Mouse (Mus musculus) MEL (cell line): ENCODE data around the gene Myh9. TPM values are rescaled to one million over a fixed set of nuclear protein-coding genes. Genes with fewer than 3 reads are reported as not detected.
A peak's percentile ranks its signal among the peaks of the same experiment; 100 is the strongest.

Source experiments
- DNase-seq: peaks from one replicate; pipeline ENCODE4 v3.0.0; 2011; ENCODE audit warnings: low read depth, low spot score
- H3K27ac ChIP-seq: 2 replicates; pipeline ENCODE4 v1.5.1; 2012; ENCODE audit warnings: low read depth, mild to moderate bottlenecking, control low read depth, low read length, moderate library complexity; ENCODE audit not compliant: control insufficient read depth
- H3K27me3 ChIP-seq, 2 experiments: fragments of 150-350 bp in 1 of 2; sonication (generic) in 1 of 2; 2 replicates each; pipeline ENCODE4 v1.6.1; 2012; ENCODE audit warnings: low read length in 2 of 2, mild to moderate bottlenecking in 2 of 2, improper control_type of control experiment in 1 of 2, moderate library complexity in 1 of 2; ENCODE audit not compliant: insufficient read depth in 2 of 2, control insufficient read depth in 1 of 2
- H3K36me3 ChIP-seq, 2 experiments: 2 replicates each; pipeline ENCODE4 v1.6.1; 2012 to 2014; ENCODE audit warnings: low read length in 2 of 2, improper control_type of control experiment in 1 of 2, inconsistent platforms in 1 of 2, mild to moderate bottlenecking in 1 of 2; ENCODE audit not compliant: insufficient read depth in 2 of 2, control insufficient read depth in 1 of 2
- H3K4me1 ChIP-seq, 2 experiments: fragments of 150-350 bp in 1 of 2; sonication (generic) in 1 of 2; 2 replicates each; pipeline ENCODE4 v1.6.1; 2012; ENCODE audit warnings: low read length in 2 of 2, improper control_type of control experiment in 1 of 2, mild to moderate bottlenecking in 1 of 2; ENCODE audit not compliant: insufficient read depth in 2 of 2, control insufficient read depth in 1 of 2
- H3K4me3 ChIP-seq, 2 experiments: fragments of 150-350 bp in 1 of 2; sonication (generic) in 1 of 2; 2 replicates each; pipeline ENCODE4 v1.5.1; 2012; ENCODE audit warnings: low read depth in 2 of 2, low read length in 2 of 2, mild to moderate bottlenecking in 2 of 2, moderate library complexity in 2 of 2, control low read depth in 1 of 2, improper control_type of control experiment in 1 of 2; ENCODE audit not compliant: control insufficient read depth in 1 of 2, insufficient read depth in 1 of 2
- H3K79me2 ChIP-seq: 2 replicates; pipeline ENCODE4 v1.6.1; 2012; ENCODE audit warnings: mild to moderate bottlenecking, low read length, moderate library complexity; ENCODE audit not compliant: control insufficient read depth, poor library complexity, insufficient read depth
- H3K9ac ChIP-seq: 2 replicates; pipeline ENCODE4 v1.6.1; 2012; ENCODE audit warnings: low read depth, mild to moderate bottlenecking, control low read depth, low read length, moderate library complexity; ENCODE audit not compliant: control insufficient read depth, poor library complexity, severe bottlenecking
- H3K9me3 ChIP-seq: fragments of 150-350 bp; sonication (generic); replicated peaks from 2 replicates; pipeline ENCODE4 v1.6.1; 2012; ENCODE audit warnings: mild to moderate bottlenecking, low read length, improper control_type of control experiment, moderate library complexity; ENCODE audit not compliant: insufficient read depth
- CHD1 ChIP-seq: IDR thresholded peaks from 2 replicates; pipeline ENCODE4 v1.6.1; 2012; ENCODE audit warnings: low read depth, mild to moderate bottlenecking, inconsistent platforms, low read length, improper control_type of control experiment
- CHD2 ChIP-seq: IDR thresholded peaks from 2 replicates; pipeline ENCODE4 v1.6.1; 2011; ENCODE audit warnings: low read length, improper control_type of control experiment
- E2F4 ChIP-seq: IDR thresholded peaks from 2 replicates; pipeline ENCODE4 v1.6.1; 2011; ENCODE audit warnings: low read depth, low read length, improper control_type of control experiment, borderline replicate concordance
- GABPA ChIP-seq: IDR thresholded peaks from 2 replicates; pipeline ENCODE4 v1.6.1; 2012; ENCODE audit warnings: low read depth, mild to moderate bottlenecking, inconsistent platforms, low read length, improper control_type of control experiment, moderate library complexity
- HCFC1 ChIP-seq: IDR thresholded peaks from 2 replicates; pipeline ENCODE4 v1.6.1; 2012; ENCODE audit warnings: low read depth, mild to moderate bottlenecking, inconsistent platforms, low read length, improper control_type of control experiment, moderate library complexity
- JUND ChIP-seq: IDR thresholded peaks from 2 replicates; pipeline ENCODE4 v1.6.1; 2011; ENCODE audit warnings: low read depth, mild to moderate bottlenecking, improper control_type of control experiment, low read length
- KAT2A ChIP-seq: conservative IDR thresholded peaks from 2 replicates; pipeline ENCODE4 v1.6.1; 2012; ENCODE audit warnings: low read depth, low read length, improper control_type of control experiment, inconsistent platforms
- MAFK ChIP-seq: IDR thresholded peaks from 2 replicates; pipeline ENCODE4 v1.6.1; 2011; ENCODE audit warnings: low read depth, mild to moderate bottlenecking, low read length, improper control_type of control experiment, borderline replicate concordance
- MYB ChIP-seq: IDR thresholded peaks from 2 replicates; pipeline ENCODE4 v1.6.1; 2011; ENCODE audit warnings: mild to moderate bottlenecking, low read depth, low read length, improper control_type of control experiment
- MYC ChIP-seq: IDR thresholded peaks from 2 replicates; pipeline ENCODE4 v1.6.1; 2011; ENCODE audit warnings: low read depth, mild to moderate bottlenecking, low read length, improper control_type of control experiment, moderate library complexity
- NELFE ChIP-seq: IDR thresholded peaks from 2 replicates; pipeline ENCODE4 v1.6.1; 2011; ENCODE audit warnings: low read depth, low read length, improper control_type of control experiment
- POLR2A ChIP-seq, 2 experiments: IDR thresholded peaks; 2 replicates each; pipeline ENCODE4 v1.6.1; 2011 to 2012; ENCODE audit warnings: low read length in 2 of 2, mild to moderate bottlenecking in 2 of 2, control low read depth in 1 of 2, improper control_type of control experiment in 1 of 2, low read depth in 1 of 2, moderate library complexity in 1 of 2; ENCODE audit not compliant: control insufficient read depth in 1 of 2, insufficient read depth in 1 of 2, poor library complexity in 1 of 2
- RAD21 ChIP-seq: IDR thresholded peaks from 2 replicates; pipeline ENCODE4 v1.6.1; 2011; ENCODE audit warnings: mild to moderate bottlenecking, low read depth, low read length, improper control_type of control experiment
- RCOR1 ChIP-seq: IDR thresholded peaks from 2 replicates; pipeline ENCODE4 v1.6.1; 2012; ENCODE audit warnings: low read depth, mild to moderate bottlenecking, inconsistent platforms, low read length, improper control_type of control experiment
- SMC3 ChIP-seq: IDR thresholded peaks from 2 replicates; pipeline ENCODE4 v1.6.1; 2011; ENCODE audit warnings: low read depth, low read length, improper control_type of control experiment
- TAL1 ChIP-seq: IDR thresholded peaks from 2 replicates; pipeline ENCODE4 v1.6.1; 2012; ENCODE audit warnings: mild to moderate bottlenecking, inconsistent platforms, low read length, moderate library complexity, mixed read lengths
- TBP ChIP-seq: IDR thresholded peaks from 2 replicates; pipeline ENCODE4 v1.8.0; 2011; ENCODE audit warnings: low read depth, low read length, improper control_type of control experiment
- USF1 ChIP-seq: IDR thresholded peaks from 2 replicates; pipeline ENCODE4 v1.6.1; 2014; ENCODE audit warnings: low read depth, mild to moderate bottlenecking, inconsistent platforms, low read length, improper control_type of control experiment, moderate library complexity
- USF2 ChIP-seq, 2 experiments: IDR thresholded peaks; 2 replicates each; pipeline ENCODE4 v1.6.1; 2011 to 2012; ENCODE audit warnings: improper control_type of control experiment in 2 of 2, low read length in 2 of 2, borderline replicate concordance in 1 of 2, inconsistent platforms in 1 of 2, low read depth in 1 of 2, mild to moderate bottlenecking in 1 of 2; ENCODE audit not compliant: insufficient read depth in 1 of 2
- ZKSCAN1 ChIP-seq: IDR thresholded peaks from 2 replicates; pipeline ENCODE4 v1.6.1; 2012; ENCODE audit warnings: low read depth, mild to moderate bottlenecking, inconsistent platforms, low read length, improper control_type of control experiment, moderate library complexity
- ZNF384 ChIP-seq: IDR thresholded peaks from 2 replicates; pipeline ENCODE4 v1.6.1; 2012; ENCODE audit warnings: low read depth, mild to moderate bottlenecking, inconsistent platforms, low read length, improper control_type of control experiment
- polyA plus RNA-seq, 2 experiments: library from polyadenylated mRNA; stranded (reverse) in 1 of 2; unstranded in 1 of 2; fragments of >175 nt in 1 of 2; fragments of >200 nt in 1 of 2; gene quantifications; 2 replicates each; pipeline versions ENCODE4 v1.2.1 to v1.2.4; 2012; ENCODE audit warnings: low replicate concordance in 2 of 2, low read depth in 1 of 2; ENCODE audit not compliant: insufficient read length in 2 of 2, insufficient read depth in 1 of 2, missing spikeins in 1 of 2
- total RNA-seq: library from RNA; depleted of rRNA; stranded (reverse); fragments of 300-350 nt; gene quantifications from 2 replicates; pipeline ENCODE4 v1.2.3, GENCODE M21; 2012

Myh9 gene
- total and polyA plus RNA-seq, 3 experiments, result 59.3 to 176 (median 158) TPM

DNA sequence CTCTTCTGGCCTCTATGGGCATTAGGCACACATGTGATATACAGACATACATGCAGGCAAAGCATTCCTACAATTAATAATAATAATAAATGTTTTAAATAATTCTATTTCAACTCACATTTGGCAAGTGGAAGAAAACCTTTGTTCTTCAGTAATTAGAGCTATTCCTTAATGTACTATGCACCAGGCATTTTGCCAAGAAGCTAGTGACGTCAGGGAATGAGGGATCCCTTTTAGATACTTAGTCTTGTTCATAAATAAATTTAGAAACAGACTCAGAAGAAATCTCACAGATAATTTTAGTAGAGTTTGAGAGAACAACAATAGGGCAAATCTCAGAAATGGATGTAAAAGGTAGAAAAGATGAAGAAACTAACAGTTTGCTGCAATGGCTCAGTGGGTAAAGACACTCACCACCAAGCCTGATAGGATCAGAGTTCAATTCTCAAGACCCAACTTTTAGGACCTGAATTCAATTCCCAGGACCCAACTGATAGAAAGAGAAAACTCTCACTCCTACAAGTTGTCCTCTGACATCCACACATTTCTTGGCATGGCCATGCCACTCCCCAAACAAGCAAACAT is 18.2 kb upstream of the Myh9 start:
- no peak for DNase-seq
- H3K9ac ChIP-seq, result no peak overlapping the region
- no peak overlapping the region for H3K4me3 ChIP-seq
- no peaks in the 10 kb centered on the region for H3K4me1 ChIP-seq
- TF ChIP-seq TBP (peak; percentile 67), CHD1 (no peak)
- H3K79me2 ChIP-seq, result no peaks in the 10 kb centered on the region
- no peaks in the 10 kb centered on the region for H3K27me3 ChIP-seq
- H3K9me3 ChIP-seq, result no peaks in the 10 kb centered on the region
- no peaks in the 10 kb centered on the region for H3K36me3 ChIP-seq
- no peak overlapping the region for H3K27ac ChIP-seq

DNA sequence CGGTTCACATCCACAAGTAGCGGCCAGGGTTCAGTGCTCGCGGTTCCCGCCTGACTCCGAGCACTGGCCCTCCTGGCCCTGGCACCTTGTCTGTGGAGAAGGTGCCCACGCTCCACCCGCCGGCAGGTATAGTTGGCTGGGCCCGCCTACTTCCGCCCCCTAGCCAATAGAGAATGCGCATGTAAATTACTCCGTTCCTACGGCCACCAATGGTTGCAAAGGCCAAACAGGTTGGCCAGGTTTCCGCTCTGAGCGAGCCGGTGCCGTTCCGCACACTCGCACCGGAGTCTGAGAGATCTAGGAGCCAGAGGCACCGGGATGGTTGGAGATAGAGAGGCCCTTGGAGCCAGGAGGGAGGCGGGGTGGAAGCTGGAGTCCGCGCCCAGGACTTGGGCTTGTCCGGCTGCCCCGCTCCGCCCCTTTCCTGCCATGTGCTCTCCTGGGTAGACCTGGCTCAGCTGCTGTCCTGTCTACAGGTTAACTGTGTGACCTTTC is 15.7 kb upstream of the Myh9 start:
- no peak for DNase-seq
- TF ChIP-seq JUND (no peak), RAD21 (no peak), CHD2 (no peak), POLR2A (IDR thresholded peaks at IDR 0.05; ENCODE audit: control insufficient read depth in 1 of 2, insufficient read depth in 1 of 2, low read depth in 1 of 2, low read length in 2 of 2, poor library complexity in 1 of 2) (no peak), E2F4 (no peak), GABPA (no peak), MAFK (no peak), KAT2A (no peak), SMC3 (no peak), TBP (no peak), NELFE (no peak), ZNF384 (no peak), TAL1 (no peak), MYB (no peak), HCFC1 (no peak), ZKSCAN1 (no peak), USF2 (IDR thresholded peaks at IDR 0.05; ENCODE audit: borderline replicate concordance in 1 of 2, insufficient read depth in 1 of 2, low read depth in 1 of 2, low read length in 2 of 2) (no peak), RCOR1 (no peak), MYC (no peak), USF1 (no peak)
- H3K27me3 ChIP-seq, result no peaks in the 10 kb centered on the region
- no peaks in the 10 kb centered on the region for H3K9me3 ChIP-seq
- no peaks in the 10 kb centered on the region for H3K36me3 ChIP-seq
- H3K9ac ChIP-seq, result no peak overlapping the region
- H3K4me3 ChIP-seq, result no peak overlapping the region
- H3K27ac ChIP-seq, result no peak overlapping the region
- no peaks in the 10 kb centered on the region for H3K4me1 ChIP-seq
- no peaks in the 10 kb centered on the region for H3K79me2 ChIP-seq
